Mouse (Mus musculus) small intestine, adult 2 months (tissue): ENCODE measurements around the gene Smim11. TPM values are rescaled to one million over a fixed set of nuclear protein-coding genes. Genes with fewer than 3 reads are reported as not detected.

ENCODE experiments used
- H3K27ac ChIP-seq: fragments of 200-500 bp; 2 replicates; pipeline ENCODE4 v1.5.1; 2012; ENCODE audit warnings: low read depth, low read length, control low read depth, inconsistent platforms; ENCODE audit not compliant: insufficient read depth
- H3K27me3 ChIP-seq: fragments of 200-500 bp; 2 replicates; pipeline ENCODE4 v1.6.1; 2012; ENCODE audit warnings: mild to moderate bottlenecking, moderate library complexity, low read length, inconsistent platforms; ENCODE audit not compliant: control insufficient read depth, insufficient read depth
- H3K36me3 ChIP-seq: fragments of 200-500 bp; 2 replicates; pipeline ENCODE4 v1.6.1; 2012; ENCODE audit warnings: mild to moderate bottlenecking, low read length, control low read depth, inconsistent platforms; ENCODE audit not compliant: control insufficient read depth, insufficient read depth
- H3K4me1 ChIP-seq: fragments of 200-500 bp; 2 replicates; pipeline ENCODE4 v1.6.1; 2012; ENCODE audit warnings: low read length, inconsistent platforms, mixed read lengths; ENCODE audit not compliant: control insufficient read depth, insufficient read depth, insufficient read length
- H3K4me3 ChIP-seq: fragments of 200-500 bp; 2 replicates; pipeline ENCODE4 v1.5.1; 2012; ENCODE audit warnings: low read depth, mild to moderate bottlenecking, control low read depth, inconsistent platforms, low read length, moderate library complexity
- CTCF ChIP-seq: fragments of 200-500 bp; IDR thresholded peaks from 2 replicates; pipeline ENCODE4 v1.5.1; 2012; ENCODE audit warnings: low read depth, mild to moderate bottlenecking, control low read depth, inconsistent platforms, low read length, moderate library complexity, mixed read lengths; ENCODE audit not compliant: insufficient replicate concordance, insufficient read length; ENCODE audit errors: extremely low read depth
- POLR2A ChIP-seq: fragments of 200-500 bp; IDR thresholded peaks from 2 replicates; pipeline ENCODE4 v1.6.1; 2012; ENCODE audit warnings: low read depth, mild to moderate bottlenecking, control low read depth, inconsistent platforms, low read length, moderate library complexity
- WGBS: fragments of 180-500 bp; shearing (Covaris S2); methylation state at CpG from one replicate; pipeline ENCODE4 v1.1.7; 2018; 5-methylcytosine and 5-hydroxymethylcytosine counted together
- polyA plus RNA-seq: library from polyadenylated mRNA; depleted of rRNA; stranded (reverse); fragments of >200 nt; gene quantifications from 2 replicates; pipeline ENCODE4 v1.2.3, GENCODE M21; 2012

Smim11 gene
- polyA plus RNA-seq, 1 experiment: 18.2 TPM

DNA sequence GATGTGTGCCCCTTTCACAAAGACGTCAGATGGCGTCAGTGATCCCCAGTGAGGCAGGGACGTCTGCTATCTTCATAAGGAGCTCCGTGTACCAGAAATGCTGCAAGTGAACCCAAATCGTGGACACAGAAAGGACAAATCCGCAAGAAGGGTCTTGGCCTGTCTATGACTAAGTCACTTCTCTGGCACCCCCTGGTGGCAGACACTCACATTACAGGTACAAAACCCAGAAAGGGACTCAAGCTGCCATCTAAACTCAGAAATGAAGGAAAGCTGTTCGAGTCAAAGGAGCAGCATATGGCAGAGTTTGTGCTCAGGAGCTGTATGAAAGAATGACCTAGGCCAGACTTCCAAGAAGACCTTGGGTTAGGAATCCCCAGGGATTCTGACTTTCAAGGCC lies 14.5 kb upstream of the Smim11 start:
- H3K27ac ChIP-seq: no peak overlapping the region
- H3K4me1 ChIP-seq: no peaks in the 10 kb centered on the region
- no peak overlapping the region for H3K4me3 ChIP-seq
- WGBS: 7% methylated on average over 7 of the region's 7 CpGs
- H3K36me3 ChIP-seq: no peaks in the 10 kb centered on the region
- H3K27me3 ChIP-seq: no peaks in the 10 kb centered on the region
- TF ChIP-seq POLR2A: no peak
- peak; percentile 74; the same call in 1 of the 2 replicates for TF ChIP-seq CTCF

DNA sequence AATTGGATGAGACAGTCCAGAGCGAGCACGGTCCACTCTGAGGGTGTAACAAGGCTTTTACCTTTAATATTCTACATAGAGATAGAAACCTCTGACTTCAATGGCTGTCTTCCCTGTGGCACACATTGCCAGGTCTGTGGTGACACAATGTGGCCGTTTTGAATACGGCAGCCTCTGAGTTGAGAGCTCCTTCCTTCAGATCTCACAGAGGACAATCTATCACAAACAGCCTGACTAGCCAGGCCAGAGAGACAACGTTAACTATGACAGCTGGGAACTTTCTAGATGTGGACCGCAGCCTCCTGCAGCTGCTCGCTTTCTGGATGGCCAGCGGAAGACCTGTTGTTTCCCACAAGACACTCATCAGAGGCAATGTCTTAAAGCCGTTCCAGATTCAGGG lies 12.3 kb upstream of the Smim11 start:
- no peak overlapping the region for H3K4me3 ChIP-seq
- WGBS: 76% methylated on average over 9 of the region's 9 CpGs
- H3K36me3 ChIP-seq: no peaks in the 10 kb centered on the region
- peak; percentile 9; the same call in 1 of the 2 replicates for TF ChIP-seq CTCF
- TF ChIP-seq POLR2A: no peak
- H3K27me3 ChIP-seq: no peaks in the 10 kb centered on the region
- H3K27ac ChIP-seq: no peak overlapping the region
- no peaks in the 10 kb centered on the region for H3K4me1 ChIP-seq

DNA sequence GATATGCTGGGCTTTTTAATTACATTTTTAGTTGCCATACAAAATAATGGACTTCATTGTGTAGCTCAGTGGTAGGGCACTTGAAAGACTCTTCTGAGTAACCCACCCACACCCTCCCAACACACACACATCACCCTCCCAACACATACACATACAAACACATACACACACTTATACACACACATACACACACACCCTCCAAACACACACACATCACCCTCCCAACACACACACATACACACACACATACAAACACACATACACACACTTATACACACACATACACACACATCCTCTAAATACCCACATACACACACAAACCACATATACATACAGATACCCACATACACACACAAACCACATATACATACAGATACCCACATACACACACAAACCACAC lies 11.0 kb upstream of the Smim11 start:
- no peak overlapping the region for H3K27ac ChIP-seq
- no peaks in the 10 kb centered on the region for H3K36me3 ChIP-seq
- H3K4me3 ChIP-seq: no peak overlapping the region
- H3K4me1 ChIP-seq: no peaks in the 10 kb centered on the region
- H3K27me3 ChIP-seq: no peaks in the 10 kb centered on the region
- TF ChIP-seq CTCF (no peak), POLR2A (no peak)

DNA sequence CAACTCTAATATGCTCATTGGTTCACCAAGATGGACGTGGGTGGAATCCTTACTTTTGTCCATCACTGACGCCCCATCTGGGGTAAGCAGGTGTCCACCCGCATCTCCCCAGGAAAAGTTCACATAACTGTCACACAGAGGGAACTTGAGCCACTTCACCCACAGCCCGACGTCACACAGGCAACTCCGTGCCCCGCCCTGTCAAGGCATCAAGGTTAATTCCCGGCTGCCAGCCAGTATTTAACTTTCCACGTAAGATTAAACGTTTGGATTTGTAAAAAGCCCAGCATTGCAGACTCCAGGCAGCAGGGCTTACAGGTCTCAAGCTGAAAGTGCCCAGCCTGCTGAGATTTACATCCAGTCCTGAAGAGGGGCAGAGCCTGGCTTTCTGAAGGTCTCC lies 9.0 kb upstream of the Smim11 start, which contains the start of gene Kcne2:
Kcne2 (plus strand) TSS at position 289 of the 400 bp plus-strand sequence.
- no peaks in the 10 kb centered on the region for H3K27me3 ChIP-seq
- H3K36me3 ChIP-seq: no peaks in the 10 kb centered on the region
- no peak within 1 kb of the TSS for H3K4me3 ChIP-seq
- TF ChIP-seq POLR2A (no peak), CTCF (no peak)
- no peaks in the 10 kb centered on the region for H3K4me1 ChIP-seq
- H3K27ac ChIP-seq: no peak within 1 kb of the TSS
- 29% methylated on average over 10 of the region's 10 CpGs for WGBS

DNA sequence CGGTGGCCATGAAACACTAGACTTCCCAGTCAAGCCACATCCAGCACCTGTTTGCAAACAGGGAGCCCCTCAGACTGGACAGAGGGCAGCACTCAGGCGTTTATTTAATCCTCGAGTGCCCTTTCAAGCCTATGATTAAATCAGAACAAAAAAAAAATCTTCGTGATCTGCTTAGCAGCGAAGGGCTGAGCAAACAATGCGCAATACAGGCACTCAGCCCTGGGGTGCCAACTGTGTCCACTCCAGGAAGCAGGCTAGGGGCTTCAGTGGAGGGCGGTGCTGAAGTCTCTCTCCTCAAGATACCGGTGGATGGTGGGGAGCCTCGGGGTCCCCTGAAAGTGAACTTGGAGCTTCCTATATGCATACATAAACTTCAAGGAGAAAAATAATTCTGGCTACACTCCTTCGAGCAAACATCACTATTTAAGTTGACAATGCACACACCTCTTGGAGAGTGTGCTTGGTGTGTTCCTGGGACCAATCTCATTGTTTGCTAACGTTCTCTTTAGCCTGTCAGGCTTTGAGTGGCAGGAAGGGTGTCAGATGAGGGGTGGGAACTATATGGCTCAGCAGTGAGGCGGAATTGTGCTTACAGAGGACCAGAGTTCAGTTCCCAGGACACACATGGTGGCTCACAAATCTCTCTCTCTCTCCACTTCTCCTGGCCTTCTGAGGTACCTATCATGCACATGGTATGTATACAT lies 6.7 kb upstream of the Smim11 start:
- H3K36me3 ChIP-seq: no peaks in the 10 kb centered on the region
- H3K27me3 ChIP-seq: no peaks in the 10 kb centered on the region
- H3K4me1 ChIP-seq: no peaks in the 10 kb centered on the region
- no peak overlapping the region for H3K4me3 ChIP-seq
- WGBS: 31% methylated on average over 12 of the region's 12 CpGs
- no peak overlapping the region for H3K27ac ChIP-seq
- no peak for TF ChIP-seq POLR2A
- no peak for TF ChIP-seq CTCF

DNA sequence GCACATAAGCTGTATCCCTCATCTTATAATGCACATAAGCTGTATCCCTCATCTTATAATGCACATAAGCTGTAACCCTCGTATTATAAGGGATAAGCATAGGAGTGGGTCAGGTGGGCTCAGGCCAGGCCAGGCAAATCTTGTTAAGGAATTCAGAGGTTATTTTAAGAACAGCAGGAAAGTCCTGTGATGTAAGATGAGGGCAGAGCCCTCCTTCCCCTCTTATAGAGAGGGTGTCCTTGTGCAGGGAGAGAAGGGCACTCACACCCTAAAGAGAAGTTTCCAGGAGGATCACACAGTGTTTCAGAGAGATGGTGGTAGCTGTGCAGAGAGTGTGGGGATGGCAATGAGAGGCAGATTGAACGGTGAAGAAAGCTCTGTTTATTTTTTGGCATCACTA lies 5.8 kb upstream of the Smim11 start:
- no peak for TF ChIP-seq CTCF
- no peak for TF ChIP-seq POLR2A
- Histone ChIP-seq H3K27ac (no peak overlapping the region), H3K36me3 (no peaks in the 10 kb centered on the region), H3K4me3 (no peak overlapping the region), H3K4me1 (no peaks in the 10 kb centered on the region), H3K27me3 (no peaks in the 10 kb centered on the region)
- 62% methylated on average over 2 of the region's 2 CpGs for WGBS

DNA sequence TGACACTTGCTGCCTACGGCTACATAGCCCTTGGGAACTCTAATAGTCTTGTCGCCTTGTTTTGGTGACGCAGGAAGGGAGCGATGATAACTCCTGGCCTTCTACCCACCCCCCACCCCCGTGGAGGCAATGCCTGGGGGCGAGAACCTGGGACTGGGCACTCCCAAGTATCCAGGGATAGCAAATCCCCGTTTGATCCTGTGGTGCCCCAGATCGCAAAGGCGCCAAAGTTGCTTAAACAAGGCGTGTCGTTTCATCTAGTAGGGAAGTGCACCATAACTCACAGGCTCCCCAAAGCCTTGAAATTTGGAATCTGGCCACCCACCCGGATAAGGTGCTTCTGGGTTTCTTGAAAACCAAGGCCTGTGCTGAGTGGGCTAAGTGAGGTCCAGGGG lies 323 bp downstream of the Smim11 start:
- Histone ChIP-seq H3K4me3 (peak overlapping the region; percentile 79), H3K27me3 (no peaks in the 10 kb centered on the region), H3K27ac (0 out of 2 replicates have a peak overlapping the region, but pooled peaks have one; percentile 3), H3K36me3 (peaks cover 3% of the 10 kb centered on the region; the same call in 1 of the 2 replicates), H3K4me1 (peaks cover 10% of the 10 kb centered on the region; the same call in 1 of the 2 replicates)
- TF ChIP-seq POLR2A: no peak
- no peak for TF ChIP-seq CTCF
- 1% methylated on average over 12 of the region's 12 CpGs for WGBS
